Mouse (Mus musculus) liver, postnatal 0 days (tissue): Measurements from ENCODE around the gene Rab7. TPM values are rescaled to one million over a fixed set of nuclear protein-coding genes. Genes with fewer than 3 reads are reported as not detected.

Source experiments
- ATAC-seq: fragments of 200-750 bp; cut with Nextera tagmentation; 2 replicates; pipeline ENCODE4 v1.8.0; 2017; ENCODE audit warnings: mild to moderate bottlenecking, moderate library complexity
- DNase-seq: peaks from one replicate; pipeline ENCODE4 v3.0.0-alpha.2; 2016
- H3K27ac ChIP-seq: fragments of 300-500 bp; sonication (generic); 2 replicates; pipeline ENCODE4 v1.5.1; 2014; ENCODE audit warnings: antibody characterized with exemption, moderate library complexity, mild to moderate bottlenecking, low read depth
- H3K27me3 ChIP-seq: fragments of 300-500 bp; sonication (generic); 2 replicates; pipeline ENCODE4 v1.6.1; 2014; ENCODE audit warnings: low read length, control low read depth, mixed read lengths; ENCODE audit not compliant: insufficient read depth
- H3K36me3 ChIP-seq: fragments of 300-500 bp; sonication (generic); replicated peaks from 2 replicates; pipeline ENCODE4 v1.6.1; 2014; ENCODE audit warnings: mild to moderate bottlenecking, control low read depth, low read length, moderate library complexity, mixed read lengths; ENCODE audit not compliant: insufficient read depth
- H3K4me1 ChIP-seq: fragments of 300-500 bp; sonication (generic); 2 replicates; pipeline ENCODE4 v1.6.1; 2014; ENCODE audit warnings: antibody characterized with exemption, mild to moderate bottlenecking, control low read depth; ENCODE audit not compliant: insufficient read depth
- H3K4me2 ChIP-seq: fragments of 300-500 bp; sonication (generic); 2 replicates; pipeline ENCODE4 v1.6.1; 2014; ENCODE audit warnings: low read depth, mild to moderate bottlenecking, low read length, moderate library complexity, mixed read lengths
- H3K4me3 ChIP-seq: fragments of 300-500 bp; sonication (generic); 2 replicates; pipeline ENCODE4 v1.5.1; 2014; ENCODE audit warnings: low read depth, low read length
- H3K9ac ChIP-seq: fragments of 300-500 bp; sonication (generic); replicated peaks from 2 replicates; pipeline ENCODE4 v1.6.1; 2014; ENCODE audit warnings: mild to moderate bottlenecking, moderate library complexity
- H3K9me3 ChIP-seq: fragments of 300-500 bp; sonication (generic); 2 replicates; pipeline ENCODE4 v1.6.1; 2016; ENCODE audit warnings: mild to moderate bottlenecking, control low read depth, low read length, mixed read lengths
- CTCF ChIP-seq: sonication (generic); IDR thresholded peaks from 2 replicates; pipeline ENCODE4 v1.5.1; 2016; ENCODE audit warnings: antibody characterized with exemption, low read depth
- EP300 ChIP-seq: IDR thresholded peaks from 2 replicates; pipeline ENCODE4 v1.6.1; 2016; ENCODE audit warnings: antibody characterized with exemption, low read depth, mild to moderate bottlenecking
- WGBS: fragments of 180-500 bp; shearing (Covaris S2); extraction: QIAGEN DNeasy Blood & Tissue Kit; methylation state at CpG from one replicate; pipeline ENCODE4 v1.1.7; 2014; ENCODE audit not compliant: insufficient replicate concordance; 5-methylcytosine and 5-hydroxymethylcytosine counted together
- polyA plus RNA-seq: library from polyadenylated mRNA; unstranded; fragments of >200 nt; fragmentation: Nextera tagmentation; extraction: Ambion mirVana; gene quantifications from 2 replicates; pipeline ENCODE4 v1.2.1, GENCODE M21; 2015

The Rab7 gene
- polyA plus RNA-seq: 110 and 111 TPM in 2 replicates

GRCm38 (mm10) chr6:88044577-88045405, at the start of gene Rab7:
TSS of gene Rab7 (minus strand) at chr6:88045270.
- H3K4me3 ChIP-seq: peak within 1 kb of the TSS; percentile 74
- peak within 1 kb of the TSS; percentile 90 for H3K9ac ChIP-seq
- H3K4me2 ChIP-seq: peak within 1 kb of the TSS; percentile 86
- peak; percentile 96 for DNase-seq
- no peaks in the 10 kb centered on the region for H3K9me3 ChIP-seq
- H3K4me1 ChIP-seq: peaks cover 44% of the 10 kb centered on the region
- 2% methylated on average over 75 of the region's 82 CpGs for WGBS
- ATAC-seq: peak; percentile 94
- H3K27me3 ChIP-seq: no peaks in the 10 kb centered on the region
- H3K36me3 ChIP-seq: peaks cover 3% of the 10 kb centered on the region; the same call in 1 of the 2 replicates
- H3K27ac ChIP-seq: peak within 1 kb of the TSS; percentile 93
- TF ChIP-seq CTCF: no peak
- peak; percentile 77 for TF ChIP-seq EP300

- H3K9ac ChIP-seq: no peak overlapping the region
- no peak overlapping the region for H3K4me3 ChIP-seq
- H3K9me3 ChIP-seq: no peaks in the 10 kb centered on the region
- WGBS: 80% methylated on average over 1 of the region's 1 CpGs
- ATAC-seq (no peak), DNase-seq (no peak)
- H3K27ac ChIP-seq: no peak overlapping the region
- H3K4me1 ChIP-seq: peaks cover 15% of the 10 kb centered on the region
- no peaks in the 10 kb centered on the region for H3K27me3 ChIP-seq
- no peak overlapping the region for H3K4me2 ChIP-seq
- TF ChIP-seq CTCF: peak; percentile 36
- no peak for TF ChIP-seq EP300
- peaks cover 37% of the 10 kb centered on the region for H3K36me3 ChIP-seq
Observed at GRCm38 (mm10) chr6:88088971-88089370, 43.9 kb upstream of the Rab7 start.

GRCm38 (mm10) chr6:88084278-88085151, 39.4 kb upstream of the Rab7 start, which contains the start of gene Rpn1:
TSS of gene Rpn1 (plus strand) at chr6:88084482.
- peak within 1 kb of the TSS; percentile 95 for H3K4me2 ChIP-seq
- H3K27me3 ChIP-seq: no peaks in the 10 kb centered on the region
- H3K36me3 ChIP-seq: no peaks in the 10 kb centered on the region; the same call in 1 of the 2 replicates
- ATAC-seq (peak; percentile 99), DNase-seq (peak; percentile 99)
- H3K9me3 ChIP-seq: no peaks in the 10 kb centered on the region
- 0 out of 2 replicates have a peak, but pooled peaks have one; percentile 14 for TF ChIP-seq EP300
- no peak for TF ChIP-seq CTCF
- peaks cover 18% of the 10 kb centered on the region for H3K4me1 ChIP-seq
- H3K9ac ChIP-seq: peak within 1 kb of the TSS; percentile 94
- peak within 1 kb of the TSS; percentile 83 for H3K27ac ChIP-seq
- peak within 1 kb of the TSS; percentile 96 for H3K4me3 ChIP-seq
- under 1% methylated on average over 71 of the region's 71 CpGs for WGBS

- ATAC-seq (no peak), DNase-seq (no peak)
- Histone ChIP-seq H3K4me2 (peak overlapping the region; percentile 95), H3K27me3 (no peaks in the 10 kb centered on the region), H3K4me1 (peaks cover 18% of the 10 kb centered on the region), H3K27ac (peak overlapping the region; percentile 50; the same call in 1 of the 2 replicates), H3K36me3 (no peaks in the 10 kb centered on the region; the same call in 1 of the 2 replicates), H3K4me3 (peak overlapping the region; percentile 96), H3K9ac (no peak overlapping the region), H3K9me3 (no peaks in the 10 kb centered on the region)
- 57% methylated on average over 3 of the region's 3 CpGs for WGBS
- TF ChIP-seq CTCF (no peak), EP300 (no peak)
Observed at GRCm38 (mm10) chr6:88083672-88084071, 38.6 kb upstream of the Rab7 start.

GRCm38 (mm10) chr6:88083095-88083494, 38.0 kb upstream of the Rab7 start:
- no peak overlapping the region for H3K4me2 ChIP-seq
- ATAC-seq: no peak
- H3K27ac ChIP-seq: no peak overlapping the region
- no peaks in the 10 kb centered on the region for H3K36me3 ChIP-seq
- WGBS: 88% methylated on average over 7 of the region's 7 CpGs
- H3K9me3 ChIP-seq: no peaks in the 10 kb centered on the region
- H3K9ac ChIP-seq: no peak overlapping the region
- no peaks in the 10 kb centered on the region for H3K27me3 ChIP-seq
- TF ChIP-seq EP300: no peak
- TF ChIP-seq CTCF: no peak
- DNase-seq: no peak
- H3K4me1 ChIP-seq: peaks cover 18% of the 10 kb centered on the region
- no peak overlapping the region for H3K4me3 ChIP-seq
